In genomic region chr11:8534893-8535292, GRCm38 (mm10) we compare ENCODE assay signal across 8 mouse cellular contexts.
DNase-seq lines count a peak whose midpoint lies in the region; ATAC-seq and TF ChIP-seq lines count a peak whose summit lies in the region.
"Had no signal": no experiment of that assay in that cellular context is flagged by ENCODE, and none has a peak within 500 bp of the region (broad histone marks: within the 10 kb centered on the region; RNA-seq: fewer than 3 reads in every experiment).

No protein-coding gene starts in this region.

- in situ Hi-C loops in Patski (cut with MboI; ENCODE audit: low pct_unique_long_range_greater_than_20kb), result loop anchor here (5.0 to 10.0 kb wide), 2 partner anchors 90 to 322 kb away; no protein-coding TSS in a partner anchor

- H3K27me3 ChIP-seq in Patski, result no peaks in the 10 kb centered on the region
- H3K27me3 ChIP-seq in forebrain, embryonic 12.5 days, result no peaks in the 10 kb centered on the region
- no peaks in the 10 kb centered on the region for H3K27me3 ChIP-seq in hindbrain, postnatal 0 days (ENCODE audit: insufficient read depth, low read length)
- no peaks in the 10 kb centered on the region for H3K27me3 ChIP-seq in small intestine, adult 2 months (ENCODE audit: control insufficient read depth, insufficient read depth, low read length)
- H3K27me3 ChIP-seq: liver, embryonic 15.5 days had no signal

- DNase-seq in Patski (ENCODE audit: low read depth, low spot score), result no peak
- DNase-seq in brain, adult 2 months (ENCODE audit: low read depth, low spot score), result peak; percentile 74
- DNase-seq in hindbrain, postnatal 0 days (ENCODE audit: low spot score), result peak; percentile 79
- peak; percentile 75 to 77 for DNase-seq in left cerebral cortex, adult 18-20 months (ENCODE audit: low spot score in 2 of 2)
- DNase-seq in mesoderm, embryonic 11.5 days (ENCODE audit: low read depth, low spot score), result peak; percentile 72

- no peak overlapping the region for H3K9ac ChIP-seq in forebrain, embryonic 12.5 days
- H3K9ac ChIP-seq in hindbrain, postnatal 0 days (replicated peaks; ENCODE audit: low read length), result no peak overlapping the region
- H3K9ac ChIP-seq: liver, embryonic 15.5 days had no signal

- 15% methylated on average over 4 of the region's 4 CpGs for WGBS in forebrain, embryonic 12.5 days
- 21% methylated on average over 4 of the region's 4 CpGs for WGBS in hindbrain, postnatal 0 days
- 20% methylated on average over 4 of the region's 4 CpGs for WGBS in small intestine, adult 2 months

- CTCF ChIA-PET in Patski (lab: Charles Lee), result interaction anchor here (0.9 to 13.3 kb wide), 14 partner anchors 9 to 335 kb away, joined by 3 to 84 read pairs (median 4); no protein-coding TSS in a partner anchor

- H3K9me3 ChIP-seq in forebrain, embryonic 12.5 days, result no peaks in the 10 kb centered on the region
- H3K9me3 ChIP-seq in hindbrain, postnatal 0 days (ENCODE audit: low read length), result no peaks in the 10 kb centered on the region
- H3K9me3 ChIP-seq: liver, embryonic 15.5 days had no signal

- peaks cover 6% of the 10 kb centered on the region for H3K4me1 ChIP-seq in forebrain, embryonic 12.5 days
- no peaks in the 10 kb centered on the region for H3K4me1 ChIP-seq in hindbrain, postnatal 0 days (ENCODE audit: insufficient read depth, low read length)
- no peaks in the 10 kb centered on the region for H3K4me1 ChIP-seq in small intestine, adult 2 months (ENCODE audit: control insufficient read depth, insufficient read depth, insufficient read length, low read length)
- H3K4me1 ChIP-seq: liver, embryonic 15.5 days had no signal

- no peak for TF ChIP-seq POLR2A in small intestine, adult 2 months (IDR thresholded peaks at IDR 0.05; ENCODE audit: low read depth, low read length)

- peak; percentile 85 for TF ChIP-seq CTCF in Patski (IDR thresholded peaks at IDR 0.05)
- TF ChIP-seq CTCF in hindbrain, postnatal 0 days (IDR thresholded peaks at IDR 0.05; ENCODE audit: low read depth), result peak; percentile 90
- peak; percentile 84; the same call in 1 of the 2 replicates for TF ChIP-seq CTCF in small intestine, adult 2 months (IDR thresholded peaks at IDR 0.05; ENCODE audit: extremely low read depth, insufficient read length, insufficient replicate concordance, low read depth, low read length)

- POLR2A ChIA-PET in Patski (lab: Charles Lee), result interaction anchor here (0.7 to 1.2 kb wide), 2 partner anchors 54 to 327 kb away, joined by 3 to 4 read pairs; no protein-coding TSS in a partner anchor

- no peak overlapping the region for H3K27ac ChIP-seq in forebrain, embryonic 12.5 days
- H3K27ac ChIP-seq in hindbrain, postnatal 0 days, result no peak overlapping the region
- no peak overlapping the region for H3K27ac ChIP-seq in small intestine, adult 2 months (ENCODE audit: insufficient read depth, low read depth, low read length)
- H3K27ac ChIP-seq: liver, embryonic 15.5 days had no signal

- no peak for ATAC-seq in Patski
- peak; percentile 33; the same call in 1 of the 2 replicates for ATAC-seq in forebrain, embryonic 12.5 days (ENCODE audit: low FRiP score)
- ATAC-seq in hindbrain, postnatal 0 days, result 0 out of 2 replicates have a peak, but pooled peaks have one; percentile 42

- H3K36me3 ChIP-seq in forebrain, embryonic 12.5 days (replicated peaks), result no peaks in the 10 kb centered on the region
- no peaks in the 10 kb centered on the region for H3K36me3 ChIP-seq in hindbrain, postnatal 0 days (ENCODE audit: insufficient read depth, low read length)
- peaks cover 42% of the 10 kb centered on the region for H3K36me3 ChIP-seq in small intestine, adult 2 months (ENCODE audit: control insufficient read depth, insufficient read depth, low read length)

- no peak overlapping the region for H3K4me2 ChIP-seq in forebrain, embryonic 12.5 days
- H3K4me2 ChIP-seq in hindbrain, postnatal 0 days (ENCODE audit: low read depth, low read length), result no peak overlapping the region
- H3K4me2 ChIP-seq: liver, embryonic 15.5 days had no signal

- H3K4me3 ChIP-seq in forebrain, embryonic 12.5 days (replicated peaks), result no peak overlapping the region
- H3K4me3 ChIP-seq in hindbrain, postnatal 0 days (ENCODE audit: low read length), result no peak overlapping the region
- no peak overlapping the region for H3K4me3 ChIP-seq in small intestine, adult 2 months (ENCODE audit: low read depth, low read length)
- H3K4me3 ChIP-seq: liver, embryonic 15.5 days had no signal
